Mouse (Mus musculus) left cerebral cortex, postnatal 10 days (tissue): ENCODE results near the gene Pex26. TPM values are rescaled to one million over a fixed set of nuclear protein-coding genes. Genes with fewer than 3 reads are reported as not detected.

Experiments
- DNase-seq, 2 experiments: peaks; one replicate each; pipeline ENCODE4 v3.0.0; 2021 to 2022; ENCODE audit warnings: low spot score in 2 of 2, mixed read lengths in 1 of 2; ENCODE audit errors: extremely low spot score in 1 of 2
- intact Hi-C: fragments of 180-260 bp; cut with DNase I; formaldehyde crosslinking; loops from one replicate; pipeline ENCODE4 v1.15.1; 2025
- total RNA-seq, 2 experiments: library from RNA; stranded (reverse); gene quantifications; 2 replicates each; pipeline ENCODE4 v1.2.3; 2021

Pex26 gene
- total RNA-seq, 2 experiments from 2014 or later = 13.9 to 15.1 TPM

DNA sequence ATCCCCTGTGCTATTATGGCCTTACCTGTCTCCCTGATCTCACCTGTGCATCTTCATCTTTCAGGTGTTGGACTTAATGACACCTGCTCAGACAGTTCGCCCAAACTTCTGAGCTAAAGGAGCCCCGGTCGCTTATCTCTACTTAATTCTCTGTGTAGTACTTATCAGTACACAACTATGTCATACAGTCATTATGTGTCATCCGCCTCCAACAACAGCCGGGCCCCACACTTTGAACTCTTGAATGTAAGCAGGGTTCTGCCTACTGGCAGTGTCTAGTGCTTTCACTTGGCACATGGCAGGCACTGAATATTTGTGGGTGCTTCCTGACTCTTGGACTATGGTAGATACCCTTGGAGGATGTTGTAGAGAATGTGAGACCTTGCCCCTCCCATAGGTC is 23.9 kb upstream of the Pex26 start:
- intact Hi-C loops = no loop called here
- no peak for DNase-seq

- no peak for DNase-seq
- intact Hi-C loops = no loop called here
Measured at GRCm38 (mm10) chr6:121160126-121160525, 23.3 kb upstream of the Pex26 start.

- no peak for DNase-seq
- intact Hi-C loops = no loop called here
Measured at GRCm38 (mm10) chr6:121162616-121163015, 20.9 kb upstream of the Pex26 start.

GRCm38 (mm10) chr6:121166098-121166552 is 17.3 kb upstream of the Pex26 start:
- no peak for DNase-seq
- intact Hi-C loops = no loop called here

GRCm38 (mm10) chr6:121167381-121167975 is 16.0 kb upstream of the Pex26 start:
- intact Hi-C loops = no loop called here
- no peak for DNase-seq

GRCm38 (mm10) chr6:121171102-121171501 is 12.4 kb upstream of the Pex26 start:
- intact Hi-C loops = loop anchor here (10.0 kb wide), 1 partner anchor 156 kb away; no protein-coding TSS in a partner anchor
- DNase-seq = no peak

- intact Hi-C loops = loop anchor here (10.0 kb wide), 1 partner anchor 159 kb away; no protein-coding TSS in a partner anchor
- no peak for DNase-seq
Measured at GRCm38 (mm10) chr6:121173471-121173870, 10.0 kb upstream of the Pex26 start.

DNA sequence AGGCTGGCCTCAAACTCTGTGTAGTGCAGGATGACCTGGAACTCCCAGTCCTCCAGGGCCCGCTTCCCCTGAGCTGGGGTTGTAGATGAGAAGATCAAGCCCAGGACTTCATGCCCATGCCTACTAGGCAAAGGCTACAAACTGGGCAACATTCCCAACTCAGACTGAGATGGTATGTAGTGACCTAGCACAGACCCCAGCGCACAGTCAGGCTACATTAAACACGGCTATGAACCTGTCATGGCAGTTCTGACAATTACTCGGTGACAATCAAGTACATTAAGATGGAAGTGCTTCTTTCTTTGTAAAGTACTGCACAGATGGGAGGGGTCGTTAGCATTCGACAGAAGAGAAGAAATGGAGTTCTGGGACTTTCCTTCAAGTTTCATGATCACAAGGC is 8.7 kb upstream of the Pex26 start:
- intact Hi-C loops = loop anchor here (5.0 to 10.0 kb wide), 3 partner anchors 160 to 277 kb away; no protein-coding TSS in a partner anchor
- no peak for DNase-seq

- no peak for DNase-seq
- intact Hi-C loops = loop anchor here (5.0 to 10.0 kb wide), 3 partner anchors 161 to 279 kb away; no protein-coding TSS in a partner anchor
Measured at GRCm38 (mm10) chr6:121176011-121176730, 7.3 kb upstream of the Pex26 start.

- intact Hi-C loops = loop anchor here (5.0 to 10.0 kb wide), 3 partner anchors 162 to 279 kb away; no protein-coding TSS in a partner anchor
- no peak for DNase-seq
Measured at GRCm38 (mm10) chr6:121176731-121177098, 6.8 kb upstream of the Pex26 start.

DNA sequence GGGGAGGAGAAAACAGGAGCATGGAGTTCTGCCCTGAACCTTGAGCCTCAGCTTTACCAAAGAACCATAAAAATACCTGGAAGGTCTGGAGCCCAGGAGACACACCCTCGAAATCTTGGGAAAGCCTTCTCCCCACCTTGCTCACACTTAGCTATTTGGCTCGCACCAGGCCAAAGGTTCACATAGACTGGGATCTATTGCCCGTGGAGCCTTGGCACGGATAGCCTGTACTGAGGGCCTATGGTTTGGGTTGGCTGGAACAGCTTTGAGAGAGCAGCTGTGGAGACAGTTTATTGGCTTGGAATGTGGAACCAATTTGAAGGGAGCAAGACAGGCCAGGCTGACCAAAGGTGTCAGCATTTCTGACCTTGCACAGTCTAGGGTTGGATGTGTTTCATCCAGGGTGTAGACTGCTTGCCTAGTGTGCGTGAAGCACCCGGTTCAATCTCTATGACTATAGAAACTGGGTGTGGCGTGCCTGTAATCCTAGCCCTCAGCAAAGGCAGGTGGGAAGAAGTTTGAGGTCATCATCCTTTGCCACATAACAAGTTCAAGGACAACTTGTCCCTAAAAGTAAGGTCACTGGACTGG is 6.3 kb upstream of the Pex26 start:
- intact Hi-C loops = loop anchor here (5.0 to 10.0 kb wide), 3 partner anchors 162 to 280 kb away; no protein-coding TSS in a partner anchor
- no peak for DNase-seq

GRCm38 (mm10) chr6:121178700-121179358 is 4.6 kb upstream of the Pex26 start:
- intact Hi-C loops = loop anchor here (2.0 to 10.0 kb wide), 4 partner anchors 48 to 282 kb away; partner anchors contain the start of gene Mical3

GRCm38 (mm10) chr6:121179846-121180245 is 3.6 kb upstream of the Pex26 start:
- intact Hi-C loops = loop anchor here (2.0 to 10.0 kb wide), 5 partner anchors 49 to 355 kb away; partner anchors contain the start of gene Mical3

More at GRCm38 (mm10) chr6:121178700-121179358, 4.6 kb upstream of the Pex26 start:
- peak in 1 of 2 experiments; percentile 80 for DNase-seq

GRCm38 (mm10) chr6:121184198-121185140 is 1.0 kb downstream of the Pex26 start:
- intact Hi-C loops = loop anchor here (10.0 kb wide), 1 partner anchor 350 kb away; no protein-coding TSS in a partner anchor

More at GRCm38 (mm10) chr6:121179846-121180245, 3.6 kb upstream of the Pex26 start:
- no peak for DNase-seq

DNA sequence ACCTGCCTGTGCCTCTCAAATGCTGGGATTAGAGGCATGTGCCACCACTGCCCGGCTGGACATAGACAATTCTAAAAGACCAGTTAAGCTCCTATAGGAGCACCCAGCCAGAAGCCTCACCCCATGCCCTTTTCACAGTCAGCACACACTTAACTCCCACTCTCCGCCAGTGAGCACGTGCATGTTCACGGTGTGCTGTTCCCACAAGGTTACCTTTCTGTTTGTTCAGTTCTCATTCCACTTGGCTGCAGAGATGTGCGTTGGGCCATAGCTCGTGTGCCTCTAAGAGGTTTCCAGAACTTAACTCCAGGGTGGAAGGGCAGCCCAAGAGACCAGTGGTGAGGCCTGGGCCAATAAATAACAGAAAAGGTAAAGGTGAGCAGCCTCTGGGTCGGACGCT is 1.8 kb downstream of the Pex26 start:
- intact Hi-C loops = loop anchor here (10.0 kb wide), 1 partner anchor 350 kb away; no protein-coding TSS in a partner anchor
- no peak for DNase-seq

More at GRCm38 (mm10) chr6:121184198-121185140, 1.0 kb downstream of the Pex26 start:
- peak; percentile 49 to 58 for DNase-seq

DNA sequence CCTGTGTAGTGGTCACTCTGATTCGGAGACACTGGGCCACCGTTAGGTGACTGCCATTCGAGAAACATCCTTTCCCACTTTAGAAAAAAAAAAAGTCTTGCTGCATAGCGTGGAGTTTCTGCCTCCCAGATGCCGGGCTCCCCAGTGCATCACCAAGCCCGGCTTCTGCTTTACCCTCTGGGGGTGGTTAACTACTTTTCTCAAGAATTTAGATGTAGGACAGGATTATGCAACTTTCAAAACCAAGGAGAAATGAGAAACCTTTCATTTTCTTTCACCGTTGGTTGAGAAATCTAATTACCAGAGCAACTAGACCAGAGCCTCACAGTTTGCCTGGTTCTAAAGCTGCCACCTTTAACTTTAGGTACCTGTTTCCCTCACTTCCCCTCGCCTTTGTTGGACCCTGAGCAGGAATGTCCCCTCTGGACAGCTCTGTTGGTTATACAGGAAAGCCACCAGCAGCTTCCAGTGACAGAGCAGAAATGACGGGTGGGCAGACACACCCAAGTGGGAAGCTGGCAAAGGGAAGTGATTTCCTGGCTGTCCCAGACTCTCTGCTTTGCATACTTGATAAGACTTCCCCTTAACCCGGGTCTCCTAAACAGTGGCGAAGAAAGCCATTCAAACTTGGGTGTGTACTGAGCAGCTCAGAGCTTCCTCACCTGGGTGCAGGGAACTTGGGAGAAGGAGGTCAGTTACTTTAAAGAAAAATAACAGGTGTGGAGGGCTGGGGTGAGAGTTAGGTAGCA is 8.0 kb downstream of the Pex26 start:
- DNase-seq = no peak
- intact Hi-C loops = no loop called here
